Mouse (Mus musculus): ENCODE data around the gene Cutc. TPM values are rescaled to one million over a fixed set of nuclear protein-coding genes. Genes with fewer than 3 reads are reported as not detected.

The Cutc gene
- polyA plus RNA-seq, 1 experiment from 2014 or later = 13.7 TPM

GRCm38 (mm10) chr19:43754237-43754636 is 1.4 kb downstream of the Cutc start:
- 90% methylated on average over 2 of the region's 2 CpGs for WGBS
- H3K4me1 ChIP-seq (replicated peaks) = peaks cover 4% of the 10 kb centered on the region; the same call in 1 of the 2 replicates
- no peaks in the 10 kb centered on the region for H3K9me3 ChIP-seq
- H3K4me3 ChIP-seq (replicated peaks) = no peak overlapping the region
- ATAC-seq (ENCODE audit: insufficient number of reproducible peaks, insufficient read depth, low FRiP score, low TSS enrichment, low read depth) = no peak
- no peak overlapping the region for H3K9ac ChIP-seq (replicated peaks)
- H3K27ac ChIP-seq = no peak overlapping the region
- no peaks in the 10 kb centered on the region for H3K27me3 ChIP-seq
- no peak overlapping the region for H3K4me2 ChIP-seq
- H3K36me3 ChIP-seq = peaks cover 14% of the 10 kb centered on the region

- no peak for ATAC-seq (ENCODE audit: insufficient number of reproducible peaks, insufficient read depth, low FRiP score, low TSS enrichment, low read depth)
- Histone ChIP-seq H3K4me1 (replicated peaks) (peaks cover 4% of the 10 kb centered on the region; the same call in 1 of the 2 replicates), H3K27me3 (no peaks in the 10 kb centered on the region), H3K9me3 (no peaks in the 10 kb centered on the region), H3K9ac (replicated peaks) (no peak overlapping the region), H3K4me2 (no peak overlapping the region), H3K36me3 (peaks cover 11% of the 10 kb centered on the region), H3K4me3 (replicated peaks) (no peak overlapping the region), H3K27ac (no peak overlapping the region)
- WGBS = 62% methylated on average over 2 of the region's 2 CpGs
Observed at GRCm38 (mm10) chr19:43754872-43755271, 2.1 kb downstream of the Cutc start.

- H3K36me3 ChIP-seq = no peaks in the 10 kb centered on the region
- H3K4me2 ChIP-seq = no peak overlapping the region
- no peak overlapping the region for H3K4me3 ChIP-seq (replicated peaks)
- WGBS = 24% methylated on average over 6 of the region's 6 CpGs
- no peaks in the 10 kb centered on the region for H3K27me3 ChIP-seq
- ATAC-seq (ENCODE audit: insufficient number of reproducible peaks, insufficient read depth, low FRiP score, low TSS enrichment, low read depth) = no peak
- no peak overlapping the region for H3K27ac ChIP-seq
- no peak overlapping the region for H3K9ac ChIP-seq (replicated peaks)
- H3K9me3 ChIP-seq = no peaks in the 10 kb centered on the region
- H3K4me1 ChIP-seq (replicated peaks) = no peaks in the 10 kb centered on the region
Observed at GRCm38 (mm10) chr19:43760504-43760903, 7.7 kb downstream of the Cutc start.

- H3K36me3 ChIP-seq = no peaks in the 10 kb centered on the region
- H3K9ac ChIP-seq (replicated peaks) = no peak overlapping the region
- H3K9me3 ChIP-seq = no peaks in the 10 kb centered on the region
- H3K27ac ChIP-seq = no peak overlapping the region
- no peak overlapping the region for H3K4me2 ChIP-seq
- H3K4me1 ChIP-seq (replicated peaks) = no peaks in the 10 kb centered on the region
- no peak overlapping the region for H3K4me3 ChIP-seq (replicated peaks)
- ATAC-seq (ENCODE audit: insufficient number of reproducible peaks, insufficient read depth, low FRiP score, low TSS enrichment, low read depth) = no peak
- no peaks in the 10 kb centered on the region for H3K27me3 ChIP-seq
Observed at GRCm38 (mm10) chr19:43761543-43762256, 8.9 kb downstream of the Cutc start.

GRCm38 (mm10) chr19:43762410-43762809 is 9.6 kb downstream of the Cutc start:
- Histone ChIP-seq H3K27me3 (no peaks in the 10 kb centered on the region), H3K27ac (no peak overlapping the region), H3K4me1 (replicated peaks) (no peaks in the 10 kb centered on the region), H3K4me3 (replicated peaks) (no peak overlapping the region), H3K9ac (replicated peaks) (no peak overlapping the region), H3K36me3 (no peaks in the 10 kb centered on the region), H3K9me3 (no peaks in the 10 kb centered on the region), H3K4me2 (no peak overlapping the region)
- 76% methylated on average over 2 of the region's 2 CpGs for WGBS
- no peak for ATAC-seq (ENCODE audit: insufficient number of reproducible peaks, insufficient read depth, low FRiP score, low TSS enrichment, low read depth)

GRCm38 (mm10) chr19:43766451-43766850 is 13.7 kb downstream of the Cutc start:
- H3K27ac ChIP-seq = no peak overlapping the region
- H3K4me3 ChIP-seq (replicated peaks) = no peak overlapping the region
- H3K9ac ChIP-seq (replicated peaks) = no peak overlapping the region
- no peak overlapping the region for H3K4me2 ChIP-seq
- 90% methylated on average over 5 of the region's 5 CpGs for WGBS
- no peaks in the 10 kb centered on the region for H3K27me3 ChIP-seq
- no peak for ATAC-seq (ENCODE audit: insufficient number of reproducible peaks, insufficient read depth, low FRiP score, low TSS enrichment, low read depth)
- H3K4me1 ChIP-seq (replicated peaks) = no peaks in the 10 kb centered on the region
- H3K36me3 ChIP-seq = no peaks in the 10 kb centered on the region; the same call in 1 of the 2 replicates
- no peaks in the 10 kb centered on the region for H3K9me3 ChIP-seq

GRCm38 (mm10) chr19:43767549-43768322 is 14.9 kb downstream of the Cutc start:
- 85% methylated on average over 9 of the region's 9 CpGs for WGBS
- H3K27ac ChIP-seq = no peak overlapping the region
- no peak overlapping the region for H3K9ac ChIP-seq (replicated peaks)
- H3K9me3 ChIP-seq = no peaks in the 10 kb centered on the region
- ATAC-seq (ENCODE audit: insufficient number of reproducible peaks, insufficient read depth, low FRiP score, low TSS enrichment, low read depth) = no peak
- no peaks in the 10 kb centered on the region for H3K27me3 ChIP-seq
- H3K36me3 ChIP-seq = no peaks in the 10 kb centered on the region; the same call in 1 of the 2 replicates
- no peak overlapping the region for H3K4me3 ChIP-seq (replicated peaks)
- H3K4me1 ChIP-seq (replicated peaks) = no peaks in the 10 kb centered on the region
- no peak overlapping the region for H3K4me2 ChIP-seq

- H3K9ac ChIP-seq (replicated peaks) = no peak overlapping the region
- H3K36me3 ChIP-seq = no peaks in the 10 kb centered on the region; the same call in 1 of the 2 replicates
- WGBS = 83% methylated on average over 5 of the region's 5 CpGs
- no peak overlapping the region for H3K4me3 ChIP-seq (replicated peaks)
- no peaks in the 10 kb centered on the region for H3K4me1 ChIP-seq (replicated peaks)
- H3K27ac ChIP-seq = no peak overlapping the region
- ATAC-seq (ENCODE audit: insufficient number of reproducible peaks, insufficient read depth, low FRiP score, low TSS enrichment, low read depth) = no peak
- no peaks in the 10 kb centered on the region for H3K9me3 ChIP-seq
- H3K4me2 ChIP-seq = no peak overlapping the region
- no peaks in the 10 kb centered on the region for H3K27me3 ChIP-seq
Observed at GRCm38 (mm10) chr19:43769366-43769960, 16.7 kb downstream of the Cutc start.

- Histone ChIP-seq H3K27me3 (no peaks in the 10 kb centered on the region), H3K4me2 (no peak overlapping the region), H3K4me1 (replicated peaks) (no peaks in the 10 kb centered on the region), H3K27ac (no peak overlapping the region), H3K9me3 (no peaks in the 10 kb centered on the region), H3K4me3 (replicated peaks) (no peak overlapping the region), H3K9ac (replicated peaks) (no peak overlapping the region), H3K36me3 (no peaks in the 10 kb centered on the region; the same call in 1 of the 2 replicates)
- no peak for ATAC-seq (ENCODE audit: insufficient number of reproducible peaks, insufficient read depth, low FRiP score, low TSS enrichment, low read depth)
- 87% methylated on average over 4 of the region's 4 CpGs for WGBS
Observed at GRCm38 (mm10) chr19:43770584-43770983, 17.8 kb downstream of the Cutc start.

- no peaks in the 10 kb centered on the region for H3K27me3 ChIP-seq
- no peak overlapping the region for H3K4me3 ChIP-seq (replicated peaks)
- H3K4me1 ChIP-seq (replicated peaks) = no peaks in the 10 kb centered on the region
- 91% methylated on average over 5 of the region's 5 CpGs for WGBS
- no peak for ATAC-seq (ENCODE audit: insufficient number of reproducible peaks, insufficient read depth, low FRiP score, low TSS enrichment, low read depth)
- H3K4me2 ChIP-seq = no peak overlapping the region
- no peak overlapping the region for H3K27ac ChIP-seq
- no peaks in the 10 kb centered on the region for H3K9me3 ChIP-seq
- H3K36me3 ChIP-seq = no peaks in the 10 kb centered on the region; the same call in 1 of the 2 replicates
- H3K9ac ChIP-seq (replicated peaks) = no peak overlapping the region
Observed at GRCm38 (mm10) chr19:43771499-43771969, 18.7 kb downstream of the Cutc start.

- Histone ChIP-seq H3K36me3 (no peaks in the 10 kb centered on the region; the same call in 1 of the 2 replicates), H3K9ac (replicated peaks) (no peak overlapping the region), H3K9me3 (no peaks in the 10 kb centered on the region), H3K27me3 (no peaks in the 10 kb centered on the region), H3K4me3 (replicated peaks) (no peak overlapping the region), H3K27ac (no peak overlapping the region), H3K4me1 (replicated peaks) (no peaks in the 10 kb centered on the region), H3K4me2 (no peak overlapping the region)
- ATAC-seq (ENCODE audit: insufficient number of reproducible peaks, insufficient read depth, low FRiP score, low TSS enrichment, low read depth) = no peak
- 81% methylated on average over 6 of the region's 6 CpGs for WGBS
Observed at GRCm38 (mm10) chr19:43772311-43772710, 19.5 kb downstream of the Cutc start.
